Mouse (Mus musculus) lung, adult 2 months (tissue): Measurements from ENCODE around the gene Cby1. TPM values are rescaled to one million over a fixed set of nuclear protein-coding genes. Genes with fewer than 3 reads are reported as not detected.
"Not testable (repeated sequence)": the region's sequence is repeated elsewhere in the genome, so short reads cannot be mapped to it uniquely, and the experiment has no call there.

Experiments
- DNase-seq: peaks from one replicate; pipeline ENCODE4 v3.0.0; 2022
- H3K4me1 ChIP-seq: fragments of 200-500 bp; 2 replicates; pipeline ENCODE4 v1.6.1; 2011; ENCODE audit warnings: low read length; ENCODE audit not compliant: control insufficient read depth, insufficient read depth
- H3K4me3 ChIP-seq: fragments of 200-500 bp; replicated peaks from 2 replicates; pipeline ENCODE3; 2011; ENCODE audit warnings: low read depth, mild to moderate bottlenecking, control low read depth, low read length; ENCODE audit errors: extremely low read depth
- CTCF ChIP-seq: fragments of 200-500 bp; IDR thresholded peaks from 2 replicates; pipeline ENCODE4 v1.5.1; 2011; ENCODE audit warnings: mild to moderate bottlenecking, low read length, control low read depth; ENCODE audit not compliant: insufficient read depth
- POLR2A ChIP-seq: fragments of 200-500 bp; IDR thresholded peaks from 2 replicates; pipeline ENCODE4 v1.6.1; 2011; ENCODE audit warnings: low read depth, mild to moderate bottlenecking, control low read depth, low read length, borderline replicate concordance; ENCODE audit errors: extremely low read depth
- WGBS: fragments of 180-500 bp; shearing (Covaris S2); methylation state at CpG from one replicate; pipeline ENCODE4 v1.1.7; 2018; 5-methylcytosine and 5-hydroxymethylcytosine counted together
- polyA plus RNA-seq: library from polyadenylated mRNA; depleted of rRNA; stranded (reverse); fragments of >200 nt; gene quantifications from 2 replicates; pipeline ENCODE4 v1.2.3, GENCODE M21; 2012

The Cby1 gene
- polyA plus RNA-seq, 1 experiment = 18.2 TPM

GRCm38 (mm10) chr15:79670249-79670971 lies 11.4 kb downstream of the Cby1 start, which contains the start of gene Tomm22:
TSS of gene Tomm22 (plus strand) at chr15:79670861.
- TF ChIP-seq POLR2A (peak; percentile 51; the same call in 1 of the 2 replicates), CTCF (peak; percentile 60)
- peaks cover 5% of the 10 kb centered on the region; the same call in 1 of the 2 replicates for H3K4me1 ChIP-seq
- peak; percentile 79 for DNase-seq
- H3K4me3 ChIP-seq = peak within 1 kb of the TSS; percentile 95
- 15% methylated on average over 33 of the region's 33 CpGs for WGBS

DNA sequence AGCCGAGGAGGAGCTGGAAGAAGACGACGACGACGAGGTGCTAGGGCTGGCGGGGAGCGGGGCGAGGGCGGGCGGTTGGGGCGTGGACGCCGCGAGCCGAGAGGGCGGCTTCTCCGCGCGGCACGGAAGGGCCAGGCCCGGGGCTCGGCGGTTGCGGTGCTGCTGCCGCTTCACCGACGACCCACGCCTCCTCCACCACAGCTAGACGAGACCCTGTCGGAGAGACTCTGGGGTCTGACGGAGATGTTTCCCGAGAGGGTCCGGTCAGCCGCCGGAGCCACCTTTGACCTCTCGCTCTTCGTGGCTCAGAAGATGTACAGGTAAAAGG lies 11.9 kb downstream of the Cby1 start:
- TF ChIP-seq CTCF = no peak
- no peak for TF ChIP-seq POLR2A
- under 1% methylated on average over 37 of the region's 37 CpGs for WGBS
- Histone ChIP-seq H3K4me1 (peaks cover 5% of the 10 kb centered on the region; the same call in 1 of the 2 replicates), H3K4me3 (peak overlapping the region; percentile 95)
- DNase-seq = no peak

- not testable (repeated sequence) for H3K4me3 ChIP-seq, DNase-seq, H3K4me1 ChIP-seq
- WGBS = 62% methylated on average over 11 of the region's 11 CpGs
Measured at GRCm38 (mm10) chr15:79671828-79672348, 12.9 kb downstream of the Cby1 start.

- Histone ChIP-seq H3K4me1 (no peaks in the 10 kb centered on the region), H3K4me3 (no peak overlapping the region)
- TF ChIP-seq POLR2A = no peak
- no peak for TF ChIP-seq CTCF
- WGBS = 74% methylated on average over 2 of the region's 2 CpGs
- DNase-seq = no peak
Measured at GRCm38 (mm10) chr15:79677936-79678335, 18.9 kb downstream of the Cby1 start.

GRCm38 (mm10) chr15:79681973-79682372 lies 23.0 kb downstream of the Cby1 start:
- no peak overlapping the region for H3K4me3 ChIP-seq
- TF ChIP-seq CTCF (no peak), POLR2A (no peak)
- 84% methylated on average over 4 of the region's 4 CpGs for WGBS
- H3K4me1 ChIP-seq = peaks cover 22% of the 10 kb centered on the region
- DNase-seq = no peak

GRCm38 (mm10) chr15:79683146-79683545 lies 24.1 kb downstream of the Cby1 start:
- Histone ChIP-seq H3K4me1 (peaks cover 23% of the 10 kb centered on the region), H3K4me3 (no peak overlapping the region)
- DNase-seq = no peak
- 65% methylated on average over 6 of the region's 6 CpGs for WGBS
- no peak for TF ChIP-seq CTCF
- no peak for TF ChIP-seq POLR2A

GRCm38 (mm10) chr15:79683707-79684465 lies 24.9 kb downstream of the Cby1 start:
- DNase-seq = no peak
- H3K4me3 ChIP-seq = no peak overlapping the region

DNA sequence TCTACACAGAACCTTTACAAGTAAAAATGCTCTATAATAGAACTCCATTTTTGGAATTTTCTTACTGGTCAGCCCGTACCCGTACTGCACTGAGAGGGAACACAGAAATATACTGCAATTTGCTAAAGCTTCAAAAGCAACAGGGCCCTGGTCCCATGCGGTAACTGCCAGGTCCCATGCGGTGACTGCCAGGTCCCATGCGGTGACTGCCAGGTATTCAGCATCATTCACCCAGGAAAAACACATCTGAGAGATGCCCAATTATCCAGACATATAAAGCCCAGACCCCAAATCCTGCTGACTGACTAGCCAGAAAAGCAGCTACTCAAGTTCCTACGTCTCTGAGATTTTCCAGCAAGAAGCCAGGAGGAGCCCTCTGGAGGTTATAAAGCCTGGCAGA lies 25.6 kb downstream of the Cby1 start:
- no peak for TF ChIP-seq CTCF
- no peak for TF ChIP-seq POLR2A
- WGBS = 69% methylated on average over 6 of the region's 6 CpGs
- peaks cover 26% of the 10 kb centered on the region for H3K4me1 ChIP-seq
- DNase-seq = no peak
- H3K4me3 ChIP-seq = no peak overlapping the region

More at GRCm38 (mm10) chr15:79683707-79684465, 24.9 kb downstream of the Cby1 start:
- TF ChIP-seq CTCF (no peak), POLR2A (no peak)
- H3K4me1 ChIP-seq = peaks cover 26% of the 10 kb centered on the region
- WGBS = 54% methylated on average over 19 of the region's 19 CpGs

GRCm38 (mm10) chr15:79685141-79685641 lies 26.2 kb downstream of the Cby1 start:
- TF ChIP-seq POLR2A = no peak
- TF ChIP-seq CTCF = no peak
- Histone ChIP-seq H3K4me3 (no peak overlapping the region), H3K4me1 (peaks cover 29% of the 10 kb centered on the region)
- DNase-seq = no peak
- WGBS = 24% methylated on average over 6 of the region's 6 CpGs
